Mouse (Mus musculus) intestine, postnatal 0 days (tissue): Measurements from ENCODE around the gene Sh3pxd2a. TPM values are rescaled to one million over a fixed set of nuclear protein-coding genes. Genes with fewer than 3 reads are reported as not detected.
A peak's percentile ranks its signal among the peaks of the same experiment; 100 is the strongest.

Source experiments
- ATAC-seq: fragments of 200-750 bp; cut with Nextera tagmentation; 2 replicates; pipeline ENCODE4 v1.8.0; 2017; ENCODE audit warnings: mild to moderate bottlenecking, moderate TSS enrichment, moderate library complexity
- H3K27ac ChIP-seq: fragments of 300-500 bp; sonication (generic); 2 replicates; pipeline ENCODE4 v1.5.1; 2014; ENCODE audit warnings: mild to moderate bottlenecking, low read depth, low read length, moderate library complexity
- H3K27me3 ChIP-seq: fragments of 300-500 bp; sonication (generic); replicated peaks from 2 replicates; pipeline ENCODE4 v1.6.1; 2014; ENCODE audit warnings: low read length, mixed read lengths; ENCODE audit not compliant: control insufficient read depth, insufficient read depth
- H3K36me3 ChIP-seq: fragments of 300-500 bp; sonication (generic); 2 replicates; pipeline ENCODE4 v1.6.1; 2014; ENCODE audit warnings: mild to moderate bottlenecking, moderate library complexity; ENCODE audit not compliant: control insufficient read depth, insufficient read depth
- H3K4me1 ChIP-seq: fragments of 300-500 bp; sonication (generic); replicated peaks from 2 replicates; pipeline ENCODE4 v1.6.1; 2014; ENCODE audit warnings: antibody characterized with exemption, low read length, mixed read lengths; ENCODE audit not compliant: control insufficient read depth, insufficient read depth
- H3K4me2 ChIP-seq: fragments of 300-500 bp; sonication (generic); replicated peaks from 2 replicates; pipeline ENCODE4 v1.6.1; 2014; ENCODE audit warnings: low read depth, mild to moderate bottlenecking, moderate library complexity
- H3K4me3 ChIP-seq: fragments of 300-500 bp; sonication (generic); 2 replicates; pipeline ENCODE4 v1.5.1; 2014; ENCODE audit warnings: low read depth, low read length
- H3K9ac ChIP-seq: fragments of 300-500 bp; sonication (generic); 2 replicates; pipeline ENCODE4 v1.6.1; 2014; ENCODE audit warnings: mild to moderate bottlenecking, low read depth, low read length
- H3K9me3 ChIP-seq: fragments of 300-500 bp; sonication (generic); 2 replicates; pipeline ENCODE4 v1.6.1; 2016; ENCODE audit warnings: mixed run types; ENCODE audit not compliant: control insufficient read depth
- CTCF ChIP-seq: sonication (generic); IDR thresholded peaks from 2 replicates; pipeline ENCODE4 v1.5.1; 2016; ENCODE audit warnings: low read depth, mild to moderate bottlenecking, control low read depth, antibody characterized with exemption, moderate library complexity
- whole genome bisulfite sequencing: fragments of 180-500 bp; shearing (Covaris S2); extraction: QIAGEN DNeasy Blood & Tissue Kit; methylation state at CpG from one replicate; pipeline ENCODE4 v1.1.7; 2014; 5-methylcytosine and 5-hydroxymethylcytosine counted together
- polyA plus RNA-seq: library from polyadenylated mRNA; unstranded; fragments of >200 nt; fragmentation: Nextera tagmentation; extraction: Ambion mirVana; gene quantifications from 2 replicates; pipeline ENCODE4 v1.2.1, GENCODE M21; 2015

Sh3pxd2a gene
- polyA plus RNA-seq, 1 experiment from 2014 or later = 2.2 TPM

GRCm38 (mm10) chr19:47279788-47280532 lies 184.2 kb downstream of the Sh3pxd2a start:
- no peak overlapping the region for H3K4me2 ChIP-seq
- peaks cover 41% of the 10 kb centered on the region; the same call in 1 of the 2 replicates for H3K36me3 ChIP-seq
- H3K27ac ChIP-seq = peak overlapping the region; percentile 37; the same call in 1 of the 2 replicates
- WGBS = 68% methylated on average over 15 of the region's 15 CpGs
- no peak overlapping the region for H3K9ac ChIP-seq
- H3K27me3 ChIP-seq = no peaks in the 10 kb centered on the region
- H3K4me3 ChIP-seq = no peak overlapping the region
- no peak for TF ChIP-seq CTCF
- no peaks in the 10 kb centered on the region for H3K4me1 ChIP-seq
- ATAC-seq = no peak
- H3K9me3 ChIP-seq = no peaks in the 10 kb centered on the region

GRCm38 (mm10) chr19:47279372-47279771 lies 184.8 kb downstream of the Sh3pxd2a start:
- TF ChIP-seq CTCF = no peak
- H3K36me3 ChIP-seq = peaks cover 36% of the 10 kb centered on the region; the same call in 1 of the 2 replicates

GRCm38 (mm10) chr19:47276730-47277129 lies 187.5 kb downstream of the Sh3pxd2a start:
- Histone ChIP-seq H3K4me1 (no peaks in the 10 kb centered on the region), H3K9ac (no peak overlapping the region), H3K9me3 (no peaks in the 10 kb centered on the region), H3K36me3 (peaks cover 45% of the 10 kb centered on the region), H3K4me2 (no peak overlapping the region), H3K4me3 (no peak overlapping the region), H3K27ac (no peak overlapping the region), H3K27me3 (no peaks in the 10 kb centered on the region)
- no peak for ATAC-seq
- WGBS = 67% methylated on average over 6 of the region's 6 CpGs
- TF ChIP-seq CTCF = no peak

More at GRCm38 (mm10) chr19:47279372-47279771, 184.8 kb downstream of the Sh3pxd2a start:
- ATAC-seq = 0 out of 2 replicates have a peak, but pooled peaks have one; percentile 13
- Histone ChIP-seq H3K27me3 (no peaks in the 10 kb centered on the region), H3K9ac (no peak overlapping the region), H3K9me3 (no peaks in the 10 kb centered on the region), H3K4me2 (no peak overlapping the region), H3K27ac (0 out of 2 replicates have a peak overlapping the region, but pooled peaks have one; percentile 37), H3K4me1 (no peaks in the 10 kb centered on the region), H3K4me3 (no peak overlapping the region)
- WGBS = 45% methylated on average over 4 of the region's 4 CpGs

- no peak for TF ChIP-seq CTCF
- no peak overlapping the region for H3K9ac ChIP-seq
- H3K4me2 ChIP-seq = no peak overlapping the region
- no peak overlapping the region for H3K27ac ChIP-seq
- H3K36me3 ChIP-seq = peaks cover 62% of the 10 kb centered on the region
- no peaks in the 10 kb centered on the region for H3K9me3 ChIP-seq
- 84% methylated on average over 9 of the region's 9 CpGs for WGBS
- H3K4me3 ChIP-seq = no peak overlapping the region
- no peaks in the 10 kb centered on the region for H3K27me3 ChIP-seq
- no peaks in the 10 kb centered on the region for H3K4me1 ChIP-seq
- ATAC-seq = no peak
Observed at GRCm38 (mm10) chr19:47270520-47270919, 193.7 kb downstream of the Sh3pxd2a start.

- H3K27ac ChIP-seq = no peak overlapping the region
- peak; percentile 71 for TF ChIP-seq CTCF
- no peak for ATAC-seq
- 60% methylated on average over 8 of the region's 8 CpGs for WGBS
- H3K4me2 ChIP-seq = no peak overlapping the region
- no peak overlapping the region for H3K9ac ChIP-seq
- no peaks in the 10 kb centered on the region for H3K27me3 ChIP-seq
- H3K36me3 ChIP-seq = peaks cover 62% of the 10 kb centered on the region
- no peak overlapping the region for H3K4me3 ChIP-seq
- no peaks in the 10 kb centered on the region for H3K4me1 ChIP-seq
- H3K9me3 ChIP-seq = no peaks in the 10 kb centered on the region
Observed at GRCm38 (mm10) chr19:47269729-47270128, 194.5 kb downstream of the Sh3pxd2a start.

- Histone ChIP-seq H3K4me3 (no peak overlapping the region), H3K9me3 (no peaks in the 10 kb centered on the region), H3K36me3 (peaks cover 51% of the 10 kb centered on the region), H3K4me1 (no peaks in the 10 kb centered on the region), H3K27me3 (no peaks in the 10 kb centered on the region), H3K27ac (no peak overlapping the region), H3K9ac (no peak overlapping the region), H3K4me2 (no peak overlapping the region)
- TF ChIP-seq CTCF = no peak
- ATAC-seq = no peak
- 89% methylated on average over 21 of the region's 21 CpGs for WGBS
Observed at GRCm38 (mm10) chr19:47267066-47267465, 197.1 kb downstream of the Sh3pxd2a start.
